Mouse (Mus musculus): ENCODE data around the gene Mcu.

DNA sequence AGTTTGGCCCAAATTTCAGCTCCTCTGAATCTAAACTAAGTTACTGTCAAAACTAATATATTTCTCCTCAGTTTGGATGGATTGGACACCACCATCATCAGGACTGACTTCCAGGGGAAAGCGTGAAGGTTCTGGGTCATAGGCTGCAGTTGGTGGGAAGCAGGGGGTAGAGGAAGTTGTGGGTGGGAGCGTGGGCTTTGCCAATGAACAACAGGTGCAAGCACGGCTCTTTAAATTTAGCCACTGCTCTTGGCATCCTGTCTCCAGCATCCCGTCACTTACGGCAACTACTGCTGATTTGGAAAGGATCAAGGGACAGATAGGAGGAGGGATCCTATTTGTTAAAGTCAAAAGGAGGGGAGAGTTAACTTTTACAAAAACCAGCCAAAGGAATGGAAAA is 7.0 kb upstream of the Mcu start:
- TF ChIP-seq CTCF (conservative IDR thresholded peaks at IDR 0.05; ENCODE audit: low read length) = no peak
- TF ChIP-seq POU5F1 (IDR thresholded peaks at IDR 0.05; ENCODE audit: borderline replicate concordance, low read length) = no peak

All from E14TG2a.4 (cell line).